Mouse (Mus musculus) stomach, postnatal 0 days (tissue): Measurements from ENCODE around the gene Pik3cg. TPM values are rescaled to one million over a fixed set of nuclear protein-coding genes. Genes with fewer than 3 reads are reported as not detected.

Source experiments
- ATAC-seq: fragments of 200-750 bp; cut with Nextera tagmentation; 2 replicates; pipeline ENCODE4 v1.8.0; 2017; ENCODE audit not compliant: low FRiP score, low TSS enrichment
- DNase-seq: peaks from one replicate; pipeline ENCODE4 v3.0.0-alpha.2; 2016; ENCODE audit warnings: low spot score
- H3K27ac ChIP-seq: fragments of 300-500 bp; sonication (generic); replicated peaks from 2 replicates; pipeline ENCODE4 v1.5.1; 2014; ENCODE audit warnings: mild to moderate bottlenecking, control low read depth
- H3K27me3 ChIP-seq: fragments of 300-500 bp; sonication (generic); 2 replicates; pipeline ENCODE4 v1.6.1; 2014; ENCODE audit warnings: low read length; ENCODE audit not compliant: control insufficient read depth, insufficient read depth
- H3K36me3 ChIP-seq: fragments of 300-500 bp; sonication (generic); 2 replicates; pipeline ENCODE4 v1.6.1; 2014; ENCODE audit warnings: low read length, mixed read lengths; ENCODE audit not compliant: control insufficient read depth, insufficient read depth
- H3K4me1 ChIP-seq: fragments of 300-500 bp; sonication (generic); replicated peaks from 2 replicates; pipeline ENCODE4 v1.6.1; 2014; ENCODE audit warnings: antibody characterized with exemption; ENCODE audit not compliant: control insufficient read depth, insufficient read depth
- H3K4me2 ChIP-seq: fragments of 300-500 bp; sonication (generic); replicated peaks from 2 replicates; pipeline ENCODE4 v1.6.1; 2014; ENCODE audit warnings: low read depth, mild to moderate bottlenecking, control low read depth, moderate library complexity
- H3K4me3 ChIP-seq: fragments of 300-500 bp; sonication (generic); 2 replicates; pipeline ENCODE4 v1.5.1; 2014; ENCODE audit warnings: low read depth, low read length, control low read depth
- H3K9ac ChIP-seq: fragments of 300-500 bp; sonication (generic); 2 replicates; pipeline ENCODE4 v1.6.1; 2014; ENCODE audit warnings: mild to moderate bottlenecking, low read length, control low read depth, mixed read lengths
- H3K9me3 ChIP-seq: fragments of 300-500 bp; sonication (generic); 2 replicates; pipeline ENCODE4 v1.6.1; 2016; ENCODE audit warnings: low read length; ENCODE audit not compliant: control insufficient read depth
- CTCF ChIP-seq: IDR thresholded peaks from 2 replicates; pipeline ENCODE4 v1.5.1; 2016; ENCODE audit warnings: antibody characterized with exemption, low read depth, mild to moderate bottlenecking, moderate library complexity
- EP300 ChIP-seq: optimal IDR thresholded peaks from 2 replicates; pipeline ENCODE3; 2016; ENCODE audit warnings: antibody characterized with exemption
- WGBS: fragments of 180-500 bp; shearing (Covaris S2); extraction: QIAGEN DNeasy Blood & Tissue Kit; methylation state at CpG from one replicate; pipeline ENCODE4 v1.1.7; 2014; 5-methylcytosine and 5-hydroxymethylcytosine counted together
- polyA plus RNA-seq: library from polyadenylated mRNA; unstranded; fragments of >200 nt; fragmentation: Nextera tagmentation; extraction: Ambion mirVana; gene quantifications from 2 replicates; pipeline ENCODE4 v1.2.1, GENCODE M21; 2015

Pik3cg gene
- polyA plus RNA-seq, 1 experiment from 2014 or later: 1.6 TPM

DNA sequence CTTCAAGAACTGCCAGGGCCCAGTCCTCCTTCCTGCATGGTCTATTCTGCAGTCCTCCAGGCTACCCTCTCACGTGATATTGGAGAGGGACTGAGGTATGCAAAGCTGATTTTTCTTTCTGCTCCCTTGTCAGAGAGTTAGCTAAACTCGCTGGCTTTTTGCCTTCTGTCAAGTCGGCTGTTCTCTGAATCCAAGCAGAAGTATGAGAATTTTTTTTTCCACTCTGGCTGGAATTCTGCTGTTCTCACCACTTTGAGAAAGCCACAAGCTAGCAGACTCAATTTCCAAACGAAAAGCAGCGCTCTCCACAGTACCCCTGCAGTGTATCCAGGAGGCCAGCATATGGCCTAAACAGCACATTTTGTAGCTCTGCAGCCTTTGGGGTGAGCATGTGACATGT, 30.0 kb upstream of the Pik3cg start:
- no peak for TF ChIP-seq CTCF
- no peak for TF ChIP-seq EP300
- DNase-seq (no peak), ATAC-seq (no peak)
- H3K4me3 ChIP-seq: no peak overlapping the region
- 0 out of 2 replicates have a peak overlapping the region, but pooled peaks have one; percentile 30 for H3K27ac ChIP-seq
- H3K9me3 ChIP-seq: no peaks in the 10 kb centered on the region
- no peaks in the 10 kb centered on the region for H3K36me3 ChIP-seq
- H3K9ac ChIP-seq: no peak overlapping the region
- H3K27me3 ChIP-seq: no peaks in the 10 kb centered on the region
- no peaks in the 10 kb centered on the region for H3K4me1 ChIP-seq
- no peak overlapping the region for H3K4me2 ChIP-seq
- 35% methylated on average over 5 of the region's 5 CpGs for WGBS

GRCm38 (mm10) chr12:32237839-32238238, 29.4 kb upstream of the Pik3cg start:
- Histone ChIP-seq H3K27me3 (no peaks in the 10 kb centered on the region), H3K9ac (no peak overlapping the region), H3K9me3 (no peaks in the 10 kb centered on the region), H3K36me3 (no peaks in the 10 kb centered on the region), H3K4me2 (no peak overlapping the region), H3K4me1 (no peaks in the 10 kb centered on the region), H3K27ac (no peak overlapping the region), H3K4me3 (no peak overlapping the region)
- WGBS: 56% methylated on average over 5 of the region's 5 CpGs
- TF ChIP-seq EP300: no peak
- no peak for TF ChIP-seq CTCF
- DNase-seq: no peak
- ATAC-seq: no peak

DNA sequence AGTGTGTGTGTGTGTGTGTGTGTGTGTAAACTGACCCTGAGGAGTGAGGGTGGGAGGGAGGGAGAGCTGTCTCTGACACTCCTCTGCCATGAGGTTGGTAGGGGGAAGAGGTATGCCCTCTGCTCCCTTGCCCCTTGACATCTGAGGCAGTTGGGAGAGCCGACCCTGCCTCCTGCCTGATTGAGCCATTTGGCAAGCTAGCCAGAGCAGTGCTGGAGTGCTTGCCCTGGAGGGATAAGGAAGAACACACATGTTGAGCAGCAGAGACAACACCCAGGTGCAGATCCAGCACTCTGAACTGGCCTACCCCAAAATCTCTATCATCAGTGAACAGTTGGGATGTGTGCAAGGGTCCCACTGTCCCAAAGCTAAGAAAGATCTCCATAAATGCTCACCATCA, 28.7 kb upstream of the Pik3cg start:
- H3K4me1 ChIP-seq: no peaks in the 10 kb centered on the region
- no peaks in the 10 kb centered on the region for H3K36me3 ChIP-seq
- no peak overlapping the region for H3K4me3 ChIP-seq
- H3K27me3 ChIP-seq: no peaks in the 10 kb centered on the region
- no peak overlapping the region for H3K4me2 ChIP-seq
- WGBS: 36% methylated on average over 1 of the region's 1 CpGs
- DNase-seq: no peak
- no peak overlapping the region for H3K9ac ChIP-seq
- H3K27ac ChIP-seq: no peak overlapping the region
- no peaks in the 10 kb centered on the region for H3K9me3 ChIP-seq
- no peak for TF ChIP-seq CTCF
- no peak for ATAC-seq

- no peaks in the 10 kb centered on the region for H3K9me3 ChIP-seq
- H3K9ac ChIP-seq: no peak overlapping the region
- TF ChIP-seq EP300 (no peak), CTCF (no peak)
- 75% methylated on average over 3 of the region's 3 CpGs for WGBS
- no peak overlapping the region for H3K4me2 ChIP-seq
- H3K27me3 ChIP-seq: no peaks in the 10 kb centered on the region
- H3K4me1 ChIP-seq: no peaks in the 10 kb centered on the region
- DNase-seq (no peak), ATAC-seq (no peak)
- no peaks in the 10 kb centered on the region for H3K36me3 ChIP-seq
- no peak overlapping the region for H3K27ac ChIP-seq
- H3K4me3 ChIP-seq: no peak overlapping the region
These were observed 28.0 kb upstream of the Pik3cg start for GRCm38 (mm10) chr12:32236450-32236849.

GRCm38 (mm10) chr12:32233871-32234270, 25.4 kb upstream of the Pik3cg start:
- Histone ChIP-seq H3K36me3 (no peaks in the 10 kb centered on the region), H3K9ac (no peak overlapping the region), H3K4me1 (no peaks in the 10 kb centered on the region), H3K4me3 (no peak overlapping the region), H3K27ac (no peak overlapping the region), H3K4me2 (no peak overlapping the region), H3K9me3 (no peaks in the 10 kb centered on the region), H3K27me3 (no peaks in the 10 kb centered on the region)
- TF ChIP-seq EP300 (no peak), CTCF (no peak)
- DNase-seq: no peak
- WGBS: 33% methylated on average over 4 of the region's 4 CpGs
- no peak for ATAC-seq

- WGBS: 93% methylated on average over 1 of the region's 1 CpGs
- TF ChIP-seq CTCF (no peak), EP300 (no peak)
- H3K4me3 ChIP-seq: no peak overlapping the region
- H3K27ac ChIP-seq: no peak overlapping the region
- no peak overlapping the region for H3K4me2 ChIP-seq
- ATAC-seq: no peak
- no peaks in the 10 kb centered on the region for H3K9me3 ChIP-seq
- DNase-seq: no peak
- no peak overlapping the region for H3K9ac ChIP-seq
- H3K36me3 ChIP-seq: no peaks in the 10 kb centered on the region
- no peaks in the 10 kb centered on the region for H3K27me3 ChIP-seq
- H3K4me1 ChIP-seq: no peaks in the 10 kb centered on the region
These were observed 22.9 kb upstream of the Pik3cg start for GRCm38 (mm10) chr12:32231398-32231797.
